Mouse (Mus musculus): Measurements from ENCODE around the gene Lmntd1. TPM values are rescaled to one million over a fixed set of nuclear protein-coding genes. Genes with fewer than 3 reads are reported as not detected.
A peak's percentile ranks its signal among the peaks of the same experiment; 100 is the strongest.

Gene Lmntd1
- total RNA-seq, 2 experiments from 2014 or later = 2.2 to 2.3 TPM

DNA sequence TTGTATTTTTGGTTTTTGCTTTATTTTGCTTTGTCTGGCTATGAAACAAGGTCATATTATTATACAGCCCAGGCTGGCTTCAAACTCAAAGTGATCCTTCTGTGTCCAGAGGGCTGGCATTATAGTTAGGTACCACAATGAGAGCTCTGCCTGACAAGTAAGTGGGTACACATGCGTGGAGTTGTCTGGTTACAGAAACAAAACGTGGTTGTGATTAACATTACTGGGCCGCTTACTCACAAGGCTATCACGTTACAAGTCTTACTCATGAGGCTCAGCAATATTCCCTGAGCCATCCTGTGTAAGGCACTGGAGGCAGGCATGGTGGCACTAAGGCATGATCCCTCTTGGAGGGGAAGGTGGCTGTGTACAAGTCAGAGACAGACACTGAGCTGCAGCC is 49.4 kb downstream of the Lmntd1 start:
- no peak for DNase-seq

DNA sequence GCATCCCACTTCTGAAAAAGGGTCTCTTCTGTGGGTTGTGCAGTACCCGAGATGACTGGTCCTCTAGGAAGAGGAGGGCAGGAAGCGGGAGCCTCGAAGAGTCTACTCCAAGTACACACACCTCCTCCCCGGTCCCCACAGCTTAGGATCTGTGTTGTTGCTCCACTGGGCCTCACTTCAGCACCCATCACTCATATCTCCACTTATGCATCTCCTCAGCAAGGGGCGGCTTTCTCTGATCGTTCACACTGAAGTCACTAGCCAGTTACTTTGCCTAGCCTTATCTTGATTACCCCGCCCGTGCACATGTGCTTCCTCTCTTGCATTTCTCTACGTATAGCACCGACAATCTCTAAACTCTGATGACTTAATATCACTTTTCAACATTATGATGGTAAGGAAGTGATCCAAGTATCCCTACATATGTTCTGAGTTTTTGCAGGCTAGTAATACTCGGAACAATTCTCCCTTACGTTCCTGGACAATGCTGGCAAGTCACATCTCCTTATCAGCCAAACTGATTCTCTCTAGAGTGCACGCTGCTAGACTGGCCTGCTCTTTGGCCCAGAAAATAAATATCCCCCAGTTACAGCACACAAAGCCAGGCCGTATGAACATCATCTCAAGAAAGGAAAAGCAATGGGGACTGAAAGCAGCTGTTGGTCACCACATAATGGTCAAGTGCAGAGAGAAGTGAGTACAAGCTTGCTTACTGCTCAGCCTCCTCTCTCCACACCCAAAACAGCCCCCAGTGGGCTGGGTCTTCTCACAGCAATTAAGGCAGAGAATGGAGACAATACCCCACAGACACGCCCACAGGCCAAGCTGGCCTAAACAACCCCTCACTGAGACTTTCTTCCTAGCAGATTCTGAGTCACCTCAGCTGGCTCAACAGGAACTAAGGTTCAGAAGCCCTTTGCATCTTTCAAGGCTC is 56.8 kb downstream of the Lmntd1 start:
- DNase-seq = no peak

DNA sequence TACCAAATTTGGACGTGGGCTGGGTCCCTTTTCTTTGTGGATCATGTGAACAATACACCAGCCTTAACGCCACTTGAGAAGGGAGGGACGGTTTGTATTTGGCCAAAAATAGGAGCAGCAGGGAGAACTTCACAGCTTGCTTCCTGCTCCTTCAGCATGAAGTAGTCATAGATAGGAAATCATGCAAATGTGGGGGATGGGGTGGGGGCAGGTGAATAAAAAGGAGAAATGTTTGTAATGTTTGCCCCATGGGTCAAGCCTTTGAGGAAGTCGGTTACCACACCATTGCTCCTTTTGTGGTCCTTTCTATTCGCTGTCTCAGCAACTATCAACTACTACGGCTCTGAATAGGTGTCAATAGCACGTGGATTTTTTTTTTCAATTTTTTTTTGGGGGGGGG is 60.9 kb downstream of the Lmntd1 start:
- no peak for DNase-seq

DNA sequence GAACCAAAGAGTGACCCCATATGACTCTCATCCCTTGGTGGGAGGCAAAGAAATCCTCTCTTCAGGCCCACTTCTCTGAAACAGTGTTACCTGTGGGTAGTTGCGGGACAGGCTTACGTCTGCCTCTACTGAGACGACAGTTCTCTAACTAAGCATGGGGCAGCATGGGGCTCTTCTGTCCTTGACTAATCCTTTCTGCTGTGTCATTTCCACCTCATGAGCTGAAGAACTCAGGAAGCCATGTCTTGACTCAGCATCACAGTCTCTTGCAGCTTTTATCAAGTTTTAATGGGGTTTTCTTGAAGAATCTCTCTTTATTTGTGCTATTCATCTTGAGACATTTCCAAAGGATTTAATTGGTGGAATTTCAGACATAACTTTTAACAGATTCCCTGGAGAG is 61.3 kb downstream of the Lmntd1 start:
- DNase-seq = no peak

DNA sequence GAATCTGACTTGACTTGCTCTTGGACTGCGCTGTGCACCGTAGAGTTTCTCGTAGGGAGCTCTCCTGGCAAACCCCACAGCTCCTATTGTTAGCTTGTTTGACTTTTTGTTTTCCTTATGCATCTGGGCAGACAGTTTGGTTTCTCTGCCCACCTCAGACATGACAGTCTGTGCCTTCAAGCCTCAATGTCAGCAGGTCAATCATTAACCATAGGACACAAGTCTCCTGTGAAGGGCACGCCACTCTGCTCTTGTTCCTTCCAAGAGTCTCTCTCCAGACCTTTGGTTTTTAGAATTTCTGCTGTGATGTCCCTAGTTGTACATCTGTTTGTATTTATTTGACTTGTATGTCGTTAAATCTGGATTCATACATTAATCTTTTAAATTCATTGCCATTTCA is 63.1 kb downstream of the Lmntd1 start:
- no peak for DNase-seq

DNA sequence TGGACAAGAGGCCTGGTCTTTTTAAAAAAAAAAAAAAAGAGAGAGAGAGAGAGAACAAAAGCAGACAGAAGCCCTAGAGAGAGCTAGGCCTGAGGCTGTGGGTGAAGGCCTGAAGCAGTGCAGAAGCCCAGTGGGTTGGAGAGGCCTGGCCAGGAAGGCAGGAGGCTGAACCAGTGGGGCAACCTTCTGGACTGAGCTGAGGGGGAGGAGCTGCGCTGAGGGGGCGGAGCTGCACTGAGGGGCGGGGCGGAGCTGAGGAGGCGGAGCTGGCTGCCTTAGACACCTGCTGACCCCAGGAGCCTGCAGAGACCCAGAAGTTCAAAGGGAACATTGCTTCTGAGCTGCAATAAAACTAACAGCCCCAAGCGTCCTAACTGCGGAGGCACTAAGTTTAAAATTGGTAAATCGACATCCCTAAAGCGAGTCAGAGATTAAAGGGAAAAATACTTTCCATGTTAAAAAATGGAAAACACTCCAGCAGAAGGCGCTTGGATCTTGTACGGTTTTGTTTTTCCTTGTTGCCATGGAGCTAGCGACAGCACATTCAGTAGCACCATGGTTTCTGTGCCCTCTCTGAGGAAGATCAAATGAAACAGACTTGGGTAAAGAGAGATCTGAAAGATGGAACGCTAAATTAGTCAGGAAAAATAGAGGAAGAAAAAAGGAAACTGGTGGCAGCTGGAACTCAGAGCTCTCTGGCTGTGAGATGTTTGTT is 68.0 kb downstream of the Lmntd1 start:
- DNase-seq = no peak

DNA sequence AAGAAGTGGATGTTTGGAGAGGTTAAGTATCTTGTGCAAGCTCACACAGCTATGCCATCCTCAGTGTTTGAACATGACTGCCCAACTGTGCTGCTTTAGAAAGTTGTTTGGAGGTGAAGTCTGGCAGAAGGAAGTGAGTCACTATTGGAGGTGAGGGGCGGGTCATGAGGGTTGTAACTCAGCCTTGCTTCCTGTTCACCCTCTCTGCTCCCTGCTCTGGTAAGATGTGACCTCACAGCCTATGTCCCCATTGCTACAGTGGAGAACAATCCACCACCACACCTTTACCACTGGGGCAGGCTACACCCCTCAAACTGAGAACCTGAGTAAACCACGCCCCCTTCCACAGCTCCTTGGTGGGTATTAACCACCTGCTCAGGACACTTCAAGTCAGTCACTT is 69.3 kb downstream of the Lmntd1 start:
- no peak for DNase-seq

DNA sequence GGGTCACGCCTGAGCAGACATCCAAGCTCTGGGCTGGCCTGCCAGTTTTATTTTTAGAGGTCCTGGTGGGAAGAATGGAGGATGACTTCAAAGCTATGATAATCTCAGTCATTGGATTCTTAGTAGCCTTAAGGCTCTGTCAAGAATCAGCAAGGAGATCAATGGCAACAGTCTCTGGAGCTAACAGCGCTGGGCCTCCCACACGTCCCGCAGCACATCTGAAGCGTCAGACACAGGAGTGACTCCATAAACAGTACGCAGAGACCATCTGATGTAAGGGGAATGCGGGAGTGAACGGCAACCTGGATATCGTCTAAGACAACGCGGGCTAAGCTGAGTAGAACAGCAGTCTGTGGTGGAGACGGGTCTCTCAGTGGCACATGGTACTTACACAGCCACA is 69.8 kb downstream of the Lmntd1 start:
- no peak for DNase-seq

DNA sequence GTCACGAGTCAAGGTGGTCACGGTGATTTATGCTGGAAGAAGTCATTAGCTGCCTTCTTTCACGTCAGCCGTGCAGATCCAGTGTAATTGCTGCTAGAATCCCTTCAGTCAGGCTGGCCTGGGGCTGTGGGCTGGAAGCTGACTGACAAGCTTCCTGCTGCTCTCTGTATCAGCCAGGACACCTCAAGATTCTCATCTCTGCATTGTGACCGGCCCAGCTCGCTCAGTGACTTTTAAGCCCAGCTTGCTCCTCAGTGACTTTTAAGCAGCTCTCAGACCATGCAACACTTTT is 74.6 kb downstream of the Lmntd1 start:
- no peak for DNase-seq

DNA sequence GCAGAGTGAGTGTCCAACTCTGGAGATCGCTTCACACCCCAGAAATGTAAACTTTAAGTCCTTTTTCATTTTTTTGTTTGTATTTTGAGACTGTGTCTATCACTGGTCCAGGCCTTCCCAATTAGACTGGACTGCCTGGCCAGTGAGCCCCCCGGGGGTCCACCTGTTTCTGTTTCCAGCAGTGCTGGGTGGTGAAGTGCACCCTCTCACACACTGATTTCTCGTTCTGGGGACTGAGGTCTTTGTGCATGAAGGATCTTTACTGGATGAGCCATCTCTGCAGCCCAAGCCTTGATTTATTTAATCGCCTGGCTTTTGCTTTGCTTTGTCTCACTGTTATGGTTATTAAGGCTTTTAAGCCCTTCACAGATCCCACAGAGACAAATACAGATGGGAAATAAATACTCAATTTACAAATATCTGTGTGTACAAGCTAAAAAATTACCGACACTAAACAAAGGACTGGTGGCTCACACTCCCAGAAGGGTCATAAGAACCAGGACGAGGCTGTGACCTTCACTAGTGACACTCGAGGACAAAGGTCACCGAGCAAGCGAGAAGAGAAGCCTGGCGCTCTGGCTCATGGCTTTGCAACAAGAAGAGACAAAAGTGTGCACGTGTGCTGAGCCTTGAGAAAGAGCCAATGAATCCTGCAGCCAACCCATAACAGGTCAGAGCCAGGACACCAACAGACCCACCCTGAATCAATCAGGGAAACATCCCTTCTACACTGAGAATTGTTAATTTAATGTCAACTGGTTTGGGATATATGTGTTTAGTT is 75.1 kb downstream of the Lmntd1 start:
- DNase-seq = no peak

DNA sequence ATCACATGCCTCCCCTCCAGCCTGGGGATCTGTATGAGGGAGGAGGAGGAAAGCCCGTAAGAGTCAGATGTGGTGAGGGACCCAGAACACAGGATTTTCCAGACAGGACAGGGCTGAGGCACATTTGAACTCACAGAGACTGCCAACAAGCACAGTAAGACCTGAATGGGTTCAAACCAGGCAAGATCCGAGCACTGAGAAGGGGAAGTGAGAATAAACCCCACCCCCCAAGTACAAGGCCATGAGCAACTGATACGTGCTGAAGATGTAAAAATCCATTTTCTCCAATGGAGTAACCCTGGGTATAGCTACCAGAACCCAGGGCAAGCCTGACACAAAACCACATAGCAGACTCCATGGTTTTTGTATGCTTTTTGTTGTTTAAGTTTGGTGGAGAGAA is 83.7 kb downstream of the Lmntd1 start:
- DNase-seq = no peak

DNA sequence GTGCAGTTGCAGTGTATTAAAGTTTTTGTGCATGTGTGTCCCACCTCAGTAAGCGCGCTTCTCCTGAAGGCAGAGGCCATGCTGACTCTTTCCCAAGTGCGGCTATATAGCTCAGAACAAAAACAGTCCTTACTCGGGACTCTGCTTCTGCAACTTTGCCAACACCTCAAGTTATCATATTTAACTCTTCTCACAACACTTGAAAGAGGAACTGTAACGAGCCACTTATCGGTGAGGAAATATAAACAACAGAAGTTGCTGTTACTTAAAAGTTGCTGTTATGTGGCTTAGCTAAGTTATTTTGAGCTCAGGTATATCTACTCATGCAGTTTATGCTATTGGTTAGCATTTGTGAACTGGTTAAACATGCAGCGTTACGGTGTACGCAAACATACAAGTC is 90.8 kb downstream of the Lmntd1 start:
- DNase-seq = no peak

DNA sequence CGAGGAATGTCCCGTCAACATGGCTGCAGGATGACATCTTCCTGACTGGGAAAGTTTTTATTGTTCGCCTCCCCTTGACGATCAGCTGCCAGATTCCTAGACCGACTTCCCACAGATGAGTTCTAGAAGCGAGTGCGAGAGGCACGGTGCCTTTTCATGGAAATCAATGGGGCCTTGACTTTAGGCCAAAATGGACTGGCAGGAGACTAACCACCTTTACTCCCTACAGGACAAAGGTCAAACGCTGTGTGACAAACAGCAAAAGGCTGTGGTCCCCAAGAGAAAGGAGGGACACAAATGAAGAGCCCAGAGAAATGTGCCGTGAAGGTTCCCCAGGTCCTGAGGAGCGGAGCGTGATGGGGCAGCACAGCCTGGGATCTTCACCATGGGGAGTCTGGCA is 91.5 kb downstream of the Lmntd1 start:
- no peak for DNase-seq

DNA sequence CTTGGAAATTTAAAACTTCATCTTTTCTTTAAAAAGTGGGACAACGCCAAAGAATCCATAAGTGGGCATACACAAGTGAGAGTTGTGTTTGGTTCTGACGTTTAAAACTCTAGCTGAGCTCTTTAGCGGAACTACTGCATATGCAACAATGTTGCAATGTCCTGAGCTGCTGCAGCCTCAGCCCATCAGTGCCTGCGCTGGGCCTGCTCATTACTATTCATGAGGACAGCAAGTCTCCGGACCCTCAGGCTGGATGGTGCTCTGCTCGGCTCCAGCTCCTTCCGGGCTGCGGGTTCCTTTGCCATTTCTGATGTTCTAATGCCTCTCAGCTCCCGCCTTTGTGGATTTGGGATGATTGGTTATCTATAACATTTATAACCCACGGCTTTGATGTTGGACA is 97.1 kb downstream of the Lmntd1 start:
- DNase-seq = no peak

DNA sequence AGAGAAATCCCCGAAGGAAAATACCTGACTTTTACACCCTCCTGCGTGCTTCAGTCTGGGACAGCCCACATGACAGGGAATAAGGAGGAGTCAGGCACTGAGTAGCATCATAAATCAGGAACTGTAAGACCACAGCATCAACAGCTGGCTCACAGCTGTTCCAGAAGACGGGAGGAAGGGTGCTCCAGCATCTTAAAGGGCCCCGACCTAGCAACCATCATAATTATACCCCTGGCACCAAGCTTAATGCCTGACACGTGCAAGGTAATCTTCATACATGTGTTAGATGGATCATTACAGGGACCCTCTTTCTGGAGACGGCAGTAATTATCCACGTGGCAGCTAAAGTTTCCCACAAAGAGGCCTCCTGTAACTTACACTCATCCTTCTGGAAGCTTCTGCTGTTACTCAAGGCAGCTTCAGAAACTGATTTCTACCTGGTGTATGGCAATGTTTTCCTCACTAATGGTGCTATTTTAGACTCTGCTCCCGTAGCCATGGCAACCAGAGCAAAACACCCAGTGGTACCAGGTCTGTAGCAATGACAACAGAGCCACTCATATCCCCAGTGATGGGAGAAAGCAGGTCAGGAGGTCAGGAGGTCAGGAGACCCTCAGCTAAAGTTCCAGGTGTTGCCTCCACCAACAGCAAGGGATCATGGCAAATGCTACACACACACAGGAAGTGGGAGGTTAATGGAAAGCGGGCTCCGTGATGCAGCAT is 98.1 kb downstream of the Lmntd1 start:
- peak; percentile 26 to 27 for DNase-seq

DNA sequence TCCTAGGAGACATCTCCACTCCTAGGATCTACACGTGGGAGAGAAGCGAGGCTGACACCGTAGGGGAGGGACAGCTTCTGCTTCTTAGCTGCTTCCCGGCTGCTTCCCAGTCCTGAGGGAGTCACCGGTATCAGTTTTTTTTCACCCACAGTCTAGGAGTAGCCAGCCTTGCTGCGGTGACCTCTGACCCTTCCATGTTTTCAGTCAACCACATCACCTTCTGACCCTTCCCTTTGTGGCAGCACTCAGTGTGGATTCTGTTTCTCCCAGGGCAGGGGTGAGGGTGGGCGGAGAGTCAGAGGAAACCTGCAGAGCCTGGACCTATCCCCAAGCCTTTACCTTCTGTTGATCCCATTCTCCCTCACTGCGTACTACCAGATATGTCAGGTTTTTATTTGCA is 102.9 kb downstream of the Lmntd1 start:
- no peak for DNase-seq

DNA sequence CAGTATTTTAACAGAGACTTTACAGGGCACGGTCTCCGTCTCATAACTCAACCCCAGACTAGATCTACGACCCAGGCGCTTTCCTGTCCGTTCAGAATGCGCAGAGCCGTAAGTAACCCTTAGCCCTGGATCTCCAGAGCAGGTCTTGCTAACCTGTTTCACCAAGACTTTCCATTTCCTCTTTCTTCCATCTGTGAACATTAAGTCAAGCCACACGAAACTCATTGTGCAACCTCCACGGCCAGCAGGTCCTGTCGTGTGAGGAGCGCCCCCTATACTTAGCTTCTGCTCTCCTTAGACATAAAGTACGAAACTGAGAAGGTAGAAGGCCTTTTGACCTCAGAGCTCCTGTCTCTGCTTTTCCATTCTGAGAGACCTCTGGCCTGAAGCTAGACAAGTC is 105.3 kb downstream of the Lmntd1 start:
- no peak for DNase-seq

DNA sequence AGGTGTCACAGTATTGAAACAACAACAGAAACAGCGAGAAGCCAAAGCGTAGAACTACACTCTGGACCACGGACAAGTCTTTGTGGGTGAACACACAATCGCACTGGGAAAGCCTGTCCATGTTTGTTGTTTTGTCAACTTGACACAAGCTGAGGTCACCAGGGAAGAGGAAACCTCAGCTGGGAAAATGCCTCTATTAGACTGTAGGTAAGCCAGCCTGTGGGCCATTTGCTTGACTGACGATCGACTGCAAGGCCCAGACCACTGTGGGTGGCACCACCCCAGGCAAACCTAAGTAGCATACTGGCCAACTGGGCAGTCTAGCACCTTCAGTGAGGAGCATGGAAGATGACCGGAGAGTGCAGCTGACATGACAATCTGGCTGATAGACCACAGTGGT is 112.4 kb downstream of the Lmntd1 start:
- DNase-seq = no peak

DNA sequence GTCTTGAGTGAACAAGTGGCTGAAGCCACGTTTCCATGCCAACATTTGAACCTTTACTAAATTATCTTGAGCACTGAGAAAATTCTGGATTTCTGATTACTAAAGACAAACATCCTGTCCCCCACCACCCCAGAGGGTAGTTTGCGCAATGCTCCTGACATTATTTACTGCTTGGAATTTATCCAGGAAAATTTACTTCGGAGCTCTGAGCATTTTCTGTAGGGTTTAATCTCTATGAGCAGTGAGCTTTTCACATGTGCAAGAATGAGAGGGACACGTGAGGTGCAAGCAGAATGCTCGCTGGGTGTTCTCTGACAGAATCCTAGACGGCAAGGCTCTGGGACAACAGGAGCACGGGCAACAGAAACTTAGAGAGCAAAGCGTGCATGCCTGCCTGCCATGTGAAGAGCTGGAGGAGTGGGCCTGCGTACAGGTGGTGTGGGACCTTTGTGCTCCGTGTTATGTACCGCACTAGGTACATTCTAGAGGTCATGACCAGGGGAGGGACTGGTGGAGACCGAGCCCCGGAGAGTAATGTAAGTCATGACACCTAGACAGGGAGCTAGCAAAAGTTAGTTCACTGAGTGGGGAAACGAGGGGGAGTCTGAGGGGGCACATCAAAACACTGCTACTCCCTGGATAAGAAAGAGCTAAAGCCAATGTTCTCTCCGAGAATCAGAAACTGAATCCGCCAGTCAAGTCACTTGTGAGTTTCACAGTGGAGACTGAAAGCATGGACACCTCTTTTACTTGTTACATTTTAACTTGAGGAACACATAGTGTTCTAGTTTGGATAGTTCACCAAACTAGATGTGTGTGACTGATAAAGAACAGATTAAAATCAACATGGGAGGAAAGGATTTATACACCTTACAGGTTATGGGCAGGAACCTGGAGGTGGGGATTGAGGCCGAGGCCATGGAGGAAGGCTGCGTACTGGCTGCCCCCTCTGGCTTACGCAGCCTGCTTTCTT is 114.3 kb downstream of the Lmntd1 start:
- no peak for DNase-seq

DNA sequence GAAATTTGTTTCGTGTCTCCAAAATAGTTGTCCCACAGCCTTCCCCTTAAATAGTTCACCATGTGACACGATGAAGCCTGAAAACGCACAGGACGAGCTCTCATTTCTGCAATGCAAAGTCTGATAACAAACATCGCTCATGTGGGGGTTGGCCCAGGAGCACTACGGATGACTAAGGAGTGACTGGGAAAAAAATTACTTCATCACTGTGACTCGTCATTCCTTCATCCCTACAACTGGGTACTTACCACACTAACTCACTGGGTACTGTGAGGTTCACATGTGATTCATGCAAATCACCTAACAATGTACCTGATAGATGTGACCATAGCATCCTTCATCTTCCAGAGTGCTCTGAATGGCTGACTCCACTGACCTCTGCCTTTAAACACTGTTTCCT is 118.4 kb downstream of the Lmntd1 start:
- DNase-seq = no peak

DNA sequence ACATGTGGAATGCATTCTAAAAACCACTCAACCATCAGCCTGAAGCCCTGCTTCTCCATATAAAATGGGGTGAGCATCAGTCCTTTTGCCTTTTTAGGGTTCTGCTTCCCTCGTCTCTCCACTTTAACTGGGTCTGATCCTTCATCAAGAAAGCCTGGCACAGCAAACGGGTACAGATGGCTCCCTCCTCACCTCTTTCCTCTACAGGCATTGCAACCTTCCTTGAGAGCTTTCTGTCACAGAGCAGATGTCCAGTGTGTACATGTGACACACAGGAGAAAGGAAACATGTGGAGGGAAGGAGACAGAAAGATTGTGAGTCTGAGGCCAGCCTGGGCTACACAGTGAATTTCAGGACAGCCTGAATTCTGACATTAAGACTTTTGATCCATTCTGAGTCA is 125.9 kb downstream of the Lmntd1 start:
- no peak for DNase-seq
